Mouse (Mus musculus) lung, adult 2 months (tissue): ENCODE results near the gene Myo3b.

Experiments used
- CTCF ChIP-seq: fragments of 200-500 bp; IDR thresholded peaks from 2 replicates; pipeline ENCODE4 v1.5.1; 2011; ENCODE audit warnings: mild to moderate bottlenecking, low read length, control low read depth; ENCODE audit not compliant: insufficient read depth
- POLR2A ChIP-seq: fragments of 200-500 bp; IDR thresholded peaks from 2 replicates; pipeline ENCODE4 v1.6.1; 2011; ENCODE audit warnings: low read depth, mild to moderate bottlenecking, control low read depth, low read length, borderline replicate concordance; ENCODE audit errors: extremely low read depth

- TF ChIP-seq CTCF (no peak), POLR2A (no peak)
Measured at GRCm38 (mm10) chr2:70143543-70144188, 104.7 kb downstream of the Myo3b start.
